Mouse (Mus musculus) small intestine, adult 2 months (tissue): ENCODE results near the gene Omt2b. TPM values are rescaled to one million over a fixed set of nuclear protein-coding genes. Genes with fewer than 3 reads are reported as not detected.
"Not testable (repeated sequence)": the region's sequence is repeated elsewhere in the genome, so short reads cannot be mapped to it uniquely, and the experiment has no call there.

Experiments
- H3K27ac ChIP-seq: fragments of 200-500 bp; 2 replicates; pipeline ENCODE4 v1.5.1; 2012; ENCODE audit warnings: low read depth, low read length, control low read depth, inconsistent platforms; ENCODE audit not compliant: insufficient read depth
- H3K27me3 ChIP-seq: fragments of 200-500 bp; 2 replicates; pipeline ENCODE4 v1.6.1; 2012; ENCODE audit warnings: mild to moderate bottlenecking, moderate library complexity, low read length, inconsistent platforms; ENCODE audit not compliant: control insufficient read depth, insufficient read depth
- H3K36me3 ChIP-seq: fragments of 200-500 bp; 2 replicates; pipeline ENCODE4 v1.6.1; 2012; ENCODE audit warnings: mild to moderate bottlenecking, low read length, control low read depth, inconsistent platforms; ENCODE audit not compliant: control insufficient read depth, insufficient read depth
- H3K4me1 ChIP-seq: fragments of 200-500 bp; 2 replicates; pipeline ENCODE4 v1.6.1; 2012; ENCODE audit warnings: low read length, inconsistent platforms, mixed read lengths; ENCODE audit not compliant: control insufficient read depth, insufficient read depth, insufficient read length
- H3K4me3 ChIP-seq: fragments of 200-500 bp; 2 replicates; pipeline ENCODE4 v1.5.1; 2012; ENCODE audit warnings: low read depth, mild to moderate bottlenecking, control low read depth, inconsistent platforms, low read length, moderate library complexity
- CTCF ChIP-seq: fragments of 200-500 bp; IDR thresholded peaks from 2 replicates; pipeline ENCODE4 v1.5.1; 2012; ENCODE audit warnings: low read depth, mild to moderate bottlenecking, control low read depth, inconsistent platforms, low read length, moderate library complexity, mixed read lengths; ENCODE audit not compliant: insufficient replicate concordance, insufficient read length; ENCODE audit errors: extremely low read depth
- POLR2A ChIP-seq: fragments of 200-500 bp; IDR thresholded peaks from 2 replicates; pipeline ENCODE4 v1.6.1; 2012; ENCODE audit warnings: low read depth, mild to moderate bottlenecking, control low read depth, inconsistent platforms, low read length, moderate library complexity
- WGBS: fragments of 180-500 bp; shearing (Covaris S2); methylation state at CpG from one replicate; pipeline ENCODE4 v1.1.7; 2018; 5-methylcytosine and 5-hydroxymethylcytosine counted together
- polyA plus RNA-seq: library from polyadenylated mRNA; depleted of rRNA; stranded (reverse); fragments of >200 nt; gene quantifications from 2 replicates; pipeline ENCODE4 v1.2.3, GENCODE M21; 2012

The Omt2b gene
- polyA plus RNA-seq, 1 experiment = not detected

- H3K27me3 ChIP-seq = no peaks in the 10 kb centered on the region
- 27% methylated on average over 3 of the region's 3 CpGs for WGBS
These were observed 19.6 kb downstream of the Omt2b start for GRCm38 (mm10) chr9:78347004-78347403.

GRCm38 (mm10) chr9:78348206-78349004, 21.0 kb downstream of the Omt2b start:
- H3K27me3 ChIP-seq, H3K4me3 ChIP-seq, H3K36me3 ChIP-seq, H3K4me1 ChIP-seq: not testable (repeated sequence)
- 35% methylated on average over 6 of the region's 6 CpGs for WGBS
- peak overlapping the region; percentile 30; the same call in 1 of the 2 replicates for H3K27ac ChIP-seq

More at GRCm38 (mm10) chr9:78347004-78347403, 19.6 kb downstream of the Omt2b start:
- Histone ChIP-seq H3K4me1 (peaks cover 9% of the 10 kb centered on the region; the same call in 1 of the 2 replicates), H3K27ac (no peak overlapping the region), H3K4me3 (no peak overlapping the region), H3K36me3 (no peaks in the 10 kb centered on the region)
- TF ChIP-seq CTCF (no peak), POLR2A (no peak)

GRCm38 (mm10) chr9:78349141-78349540, 21.8 kb downstream of the Omt2b start:
- not testable (repeated sequence) for H3K27me3 ChIP-seq, H3K36me3 ChIP-seq, H3K4me1 ChIP-seq, H3K4me3 ChIP-seq, H3K27ac ChIP-seq
- 50% methylated on average over 3 of the region's 3 CpGs for WGBS

DNA sequence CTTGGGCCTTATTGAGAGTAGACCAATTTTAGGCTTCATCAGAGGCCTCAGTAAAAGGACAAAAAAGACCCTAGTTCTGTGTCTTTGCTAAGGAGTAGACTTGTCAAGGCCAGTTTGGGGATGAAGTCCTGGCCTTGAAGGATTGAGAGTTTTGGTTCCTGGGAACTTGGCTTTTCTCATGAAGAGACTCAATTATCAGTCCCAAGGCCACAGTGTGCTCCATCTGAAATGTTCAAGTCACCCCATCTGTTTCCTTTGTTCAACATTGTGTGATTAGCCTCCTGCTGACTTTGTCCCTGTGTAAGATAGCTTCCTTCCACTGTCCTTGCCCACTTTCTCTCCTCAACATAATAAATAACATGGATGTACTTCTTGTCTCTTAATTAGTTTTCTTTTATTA, 22.6 kb downstream of the Omt2b start:
- H3K27ac ChIP-seq, H3K27me3 ChIP-seq, H3K4me1 ChIP-seq, H3K36me3 ChIP-seq, H3K4me3 ChIP-seq: not testable (repeated sequence)

- no peak overlapping the region for H3K4me3 ChIP-seq
- WGBS = 72% methylated on average over 6 of the region's 6 CpGs
- H3K4me1 ChIP-seq = peaks cover 10% of the 10 kb centered on the region; the same call in 1 of the 2 replicates
- H3K27me3 ChIP-seq = no peaks in the 10 kb centered on the region
- H3K36me3 ChIP-seq = no peaks in the 10 kb centered on the region
- no peak overlapping the region for H3K27ac ChIP-seq
- TF ChIP-seq CTCF = no peak
- no peak for TF ChIP-seq POLR2A
These were observed 24.3 kb downstream of the Omt2b start for GRCm38 (mm10) chr9:78351504-78352220.

GRCm38 (mm10) chr9:78354665-78355578, 27.5 kb downstream of the Omt2b start:
- Histone ChIP-seq H3K27ac (no peak overlapping the region), H3K36me3 (no peaks in the 10 kb centered on the region), H3K27me3 (no peaks in the 10 kb centered on the region), H3K4me1 (peaks cover 5% of the 10 kb centered on the region; the same call in 1 of the 2 replicates), H3K4me3 (no peak overlapping the region)
- WGBS = 67% methylated on average over 11 of the region's 11 CpGs
- TF ChIP-seq POLR2A (no peak), CTCF (no peak)

GRCm38 (mm10) chr9:78355611-78356010, 28.2 kb downstream of the Omt2b start, which contains the start of gene Gsta2:
Gsta2 (minus strand) TSS chr9:78355788.
- Histone ChIP-seq H3K4me1 (peaks cover 5% of the 10 kb centered on the region; the same call in 1 of the 2 replicates), H3K4me3 (no peak within 1 kb of the TSS), H3K27ac (no peak within 1 kb of the TSS), H3K36me3 (no peaks in the 10 kb centered on the region), H3K27me3 (no peaks in the 10 kb centered on the region)
- no peak for TF ChIP-seq POLR2A
- no peak for TF ChIP-seq CTCF
- WGBS = 89% methylated on average over 8 of the region's 8 CpGs
